Mouse (Mus musculus) brown adipose tissue, adult 24 weeks (tissue): Measurements from ENCODE around the gene Minos1. TPM values are rescaled to one million over a fixed set of nuclear protein-coding genes. Genes with fewer than 3 reads are reported as not detected.
A peak's percentile ranks its signal among the peaks of the same experiment; 100 is the strongest.

Experiments
- H3K27ac ChIP-seq: fragments of 200-500 bp; replicated peaks from 2 replicates; pipeline ENCODE4 v1.5.1; 2012; ENCODE audit warnings: low read depth, mild to moderate bottlenecking, low read length
- H3K4me1 ChIP-seq: fragments of 200-500 bp; 2 replicates; pipeline ENCODE4 v1.6.1; 2012; ENCODE audit warnings: low read length, mixed read lengths; ENCODE audit not compliant: control insufficient read depth, insufficient read depth, insufficient read length
- H3K4me3 ChIP-seq: fragments of 200-500 bp; 2 replicates; pipeline ENCODE4 v1.5.1; 2012; ENCODE audit warnings: low read depth, mild to moderate bottlenecking, low read length, moderate library complexity; ENCODE audit not compliant: insufficient read depth
- polyA plus RNA-seq: library from polyadenylated mRNA; stranded (reverse); fragments of >200 nt; gene quantifications from 2 replicates; pipeline ENCODE4 v1.2.4, GENCODE M21; 2012; ENCODE audit not compliant: missing spikeins, insufficient read depth, insufficient read length

The Minos1 gene
- polyA plus RNA-seq, 1 experiment: 1,254 TPM

- Histone ChIP-seq H3K27ac (no peak overlapping the region), H3K4me1 (no peaks in the 10 kb centered on the region), H3K4me3 (no peak overlapping the region)
Measured at GRCm38 (mm10) chr4:139161076-139161475, 30.2 kb upstream of the Minos1 start.

- no peak overlapping the region for H3K4me3 ChIP-seq
- H3K27ac ChIP-seq: no peak overlapping the region
- H3K4me1 ChIP-seq: peaks cover 2% of the 10 kb centered on the region; the same call in 1 of the 2 replicates
Measured at GRCm38 (mm10) chr4:139158350-139158749, 27.4 kb upstream of the Minos1 start.

- Histone ChIP-seq H3K27ac (no peak overlapping the region), H3K4me1 (peaks cover 2% of the 10 kb centered on the region; the same call in 1 of the 2 replicates), H3K4me3 (no peak overlapping the region)
Measured at GRCm38 (mm10) chr4:139156538-139156937, 25.6 kb upstream of the Minos1 start.

- Histone ChIP-seq H3K4me1 (peaks cover 2% of the 10 kb centered on the region; the same call in 1 of the 2 replicates), H3K4me3 (no peak overlapping the region), H3K27ac (peak overlapping the region; percentile 7; the same call in 1 of the 2 replicates)
Measured at GRCm38 (mm10) chr4:139154576-139155307, 23.8 kb upstream of the Minos1 start.

GRCm38 (mm10) chr4:139151370-139151769 is 20.5 kb upstream of the Minos1 start:
- peaks cover 2% of the 10 kb centered on the region; the same call in 1 of the 2 replicates for H3K4me1 ChIP-seq
- no peak overlapping the region for H3K4me3 ChIP-seq
- H3K27ac ChIP-seq: no peak overlapping the region

GRCm38 (mm10) chr4:139146760-139147159 is 15.8 kb upstream of the Minos1 start:
- Histone ChIP-seq H3K27ac (no peak overlapping the region), H3K4me3 (no peak overlapping the region)

GRCm38 (mm10) chr4:139145156-139145555 is 14.2 kb upstream of the Minos1 start:
- Histone ChIP-seq H3K4me1 (no peaks in the 10 kb centered on the region), H3K4me3 (no peak overlapping the region), H3K27ac (no peak overlapping the region)

More at GRCm38 (mm10) chr4:139146760-139147159, 15.8 kb upstream of the Minos1 start:
- no peaks in the 10 kb centered on the region for H3K4me1 ChIP-seq

GRCm38 (mm10) chr4:139144577-139144976 is 13.7 kb upstream of the Minos1 start:
- H3K4me3 ChIP-seq: no peak overlapping the region
- no peaks in the 10 kb centered on the region for H3K4me1 ChIP-seq
- H3K27ac ChIP-seq: no peak overlapping the region

GRCm38 (mm10) chr4:139142985-139143384 is 12.1 kb upstream of the Minos1 start:
- Histone ChIP-seq H3K4me3 (no peak overlapping the region), H3K27ac (no peak overlapping the region), H3K4me1 (no peaks in the 10 kb centered on the region)

- H3K4me3 ChIP-seq: no peak overlapping the region
- H3K27ac ChIP-seq: no peak overlapping the region
Measured at GRCm38 (mm10) chr4:139141785-139142184, 10.9 kb upstream of the Minos1 start.

GRCm38 (mm10) chr4:139140267-139140666 is 9.4 kb upstream of the Minos1 start:
- Histone ChIP-seq H3K4me3 (no peak overlapping the region), H3K4me1 (no peaks in the 10 kb centered on the region), H3K27ac (no peak overlapping the region)

More at GRCm38 (mm10) chr4:139141785-139142184, 10.9 kb upstream of the Minos1 start:
- H3K4me1 ChIP-seq: no peaks in the 10 kb centered on the region

GRCm38 (mm10) chr4:139136011-139136410 is 5.1 kb upstream of the Minos1 start:
- no peak overlapping the region for H3K27ac ChIP-seq
- no peaks in the 10 kb centered on the region for H3K4me1 ChIP-seq
- no peak overlapping the region for H3K4me3 ChIP-seq

- Histone ChIP-seq H3K27ac (no peak overlapping the region), H3K4me1 (peaks cover 5% of the 10 kb centered on the region; the same call in 1 of the 2 replicates), H3K4me3 (no peak overlapping the region)
Measured at GRCm38 (mm10) chr4:139133109-139133508, 2.2 kb upstream of the Minos1 start.

- peaks cover 5% of the 10 kb centered on the region; the same call in 1 of the 2 replicates for H3K4me1 ChIP-seq
- no peak overlapping the region for H3K4me3 ChIP-seq
- H3K27ac ChIP-seq: no peak overlapping the region
Measured at GRCm38 (mm10) chr4:139131858-139132672, 1.2 kb upstream of the Minos1 start.
